Mouse (Mus musculus): ENCODE data around the gene Ppfibp2.

DNA sequence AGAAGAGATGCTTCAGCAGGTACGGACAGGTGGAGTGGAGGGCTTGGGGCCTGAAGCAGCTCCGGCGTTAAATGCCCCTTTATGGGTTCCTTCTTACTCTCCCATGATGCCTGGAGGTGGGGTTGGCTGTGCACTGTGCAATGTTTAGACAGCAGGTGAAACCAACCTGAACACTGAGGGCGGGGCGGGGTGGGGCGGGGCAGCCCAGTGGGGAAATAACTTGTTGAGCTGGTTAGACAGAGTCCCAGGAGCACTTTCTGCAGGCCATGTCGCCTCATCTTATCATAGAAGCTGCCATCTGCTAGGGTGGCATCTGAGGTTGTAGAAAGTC is 90.9 kb downstream of the Ppfibp2 start:
- TF ChIP-seq CTCF (IDR thresholded peaks at IDR 0.05; ENCODE audit: low read depth, low read length), result no peak
- no peak for TF ChIP-seq POLR2A (IDR thresholded peaks at IDR 0.05; ENCODE audit: extremely low read depth, insufficient read depth, low read length)
